Mouse (Mus musculus) spleen, postnatal 14 days (tissue): ENCODE results near the gene Zc3hav1.

Experiments
- DNase-seq, 2 experiments: peaks; one replicate each; pipeline ENCODE4 v3.0.0; 2021 to 2022; ENCODE audit warnings: low spot score in 2 of 2

Zc3hav1 gene

GRCm38 (mm10) chr6:38352451-38352850 is 2.0 kb downstream of the Zc3hav1 start:
- no peak for DNase-seq

GRCm38 (mm10) chr6:38351930-38352329 is 2.5 kb downstream of the Zc3hav1 start:
- no peak for DNase-seq

- DNase-seq, result no peak
Measured at GRCm38 (mm10) chr6:38349806-38350205, 4.6 kb downstream of the Zc3hav1 start.

GRCm38 (mm10) chr6:38348811-38349453 is 5.5 kb downstream of the Zc3hav1 start:
- DNase-seq, result no peak

- DNase-seq, result no peak
Measured at GRCm38 (mm10) chr6:38347875-38348274, 6.5 kb downstream of the Zc3hav1 start.

GRCm38 (mm10) chr6:38345796-38346195 is 8.6 kb downstream of the Zc3hav1 start:
- peak; percentile 56 to 68 for DNase-seq

- no peak for DNase-seq
Measured at GRCm38 (mm10) chr6:38344006-38344670, 10.3 kb downstream of the Zc3hav1 start.

GRCm38 (mm10) chr6:38343581-38343980 is 10.8 kb downstream of the Zc3hav1 start:
- DNase-seq, result no peak

GRCm38 (mm10) chr6:38342666-38342992 is 11.8 kb downstream of the Zc3hav1 start:
- no peak for DNase-seq

- DNase-seq, result peak; percentile 22 to 46
Measured at GRCm38 (mm10) chr6:38341751-38342665, 12.4 kb downstream of the Zc3hav1 start.

- DNase-seq, result no peak
Measured at GRCm38 (mm10) chr6:38339078-38339477, 15.3 kb downstream of the Zc3hav1 start.

GRCm38 (mm10) chr6:38337951-38338350 is 16.5 kb downstream of the Zc3hav1 start:
- no peak for DNase-seq

- no peak for DNase-seq
Measured at GRCm38 (mm10) chr6:38337166-38337705, 17.2 kb downstream of the Zc3hav1 start.

GRCm38 (mm10) chr6:38335264-38335663 is 19.1 kb downstream of the Zc3hav1 start:
- no peak for DNase-seq

GRCm38 (mm10) chr6:38326596-38326995 is 27.8 kb downstream of the Zc3hav1 start:
- no peak for DNase-seq

- DNase-seq, result no peak
Measured at GRCm38 (mm10) chr6:38320621-38321020, 33.8 kb downstream of the Zc3hav1 start.

- peak; percentile 64 to 71 for DNase-seq
Measured at GRCm38 (mm10) chr6:38316050-38316449, 38.4 kb downstream of the Zc3hav1 start.

- no peak for DNase-seq
Measured at GRCm38 (mm10) chr6:38309741-38310140, 44.7 kb downstream of the Zc3hav1 start.

GRCm38 (mm10) chr6:38304981-38305380 is 49.4 kb downstream of the Zc3hav1 start:
- no peak for DNase-seq

- DNase-seq, result peak in 1 of 2 experiments; percentile 36
Measured at GRCm38 (mm10) chr6:38298761-38299401, 55.5 kb downstream of the Zc3hav1 start, which contains the start of gene Zc3hav1l. TSS of gene Zc3hav1l (minus strand) at chr6:38299259.

GRCm38 (mm10) chr6:38298246-38298635 is 56.2 kb downstream of the Zc3hav1 start:
- DNase-seq, result no peak
